Mouse (Mus musculus) ovary, postnatal 36 days (tissue): ENCODE data around the gene Serinc2.
A peak's percentile ranks its signal among the peaks of the same experiment; 100 is the strongest.
"Not testable (repeated sequence)": the region's sequence is repeated elsewhere in the genome, so short reads cannot be mapped to it uniquely, and the experiment has no call there.

Source experiments
- DNase-seq: peaks from one replicate; pipeline ENCODE4 v3.0.0; 2022; ENCODE audit warnings: low spot score, mixed read lengths

The Serinc2 gene

DNA sequence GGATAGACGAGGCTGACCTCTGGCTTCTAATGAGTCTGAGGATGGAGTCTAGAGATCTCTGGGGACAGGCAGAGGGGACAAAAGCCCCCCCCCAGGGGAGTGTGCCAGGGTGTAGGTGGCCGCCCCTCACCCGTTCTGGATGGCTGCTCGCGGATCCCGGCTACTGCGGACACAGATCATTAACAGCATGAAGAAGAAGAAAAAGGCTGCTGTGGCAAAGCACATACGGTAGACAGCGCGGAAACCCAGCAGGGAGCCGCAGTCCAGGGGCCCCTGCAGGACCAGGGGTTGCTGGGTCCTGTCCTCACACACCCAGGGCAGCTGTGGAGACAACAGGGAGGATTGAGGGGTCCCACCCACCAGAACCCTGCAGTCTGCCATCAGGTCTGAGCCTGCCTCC lies 14.9 kb downstream of the Serinc2 start:
- no peak for DNase-seq

DNA sequence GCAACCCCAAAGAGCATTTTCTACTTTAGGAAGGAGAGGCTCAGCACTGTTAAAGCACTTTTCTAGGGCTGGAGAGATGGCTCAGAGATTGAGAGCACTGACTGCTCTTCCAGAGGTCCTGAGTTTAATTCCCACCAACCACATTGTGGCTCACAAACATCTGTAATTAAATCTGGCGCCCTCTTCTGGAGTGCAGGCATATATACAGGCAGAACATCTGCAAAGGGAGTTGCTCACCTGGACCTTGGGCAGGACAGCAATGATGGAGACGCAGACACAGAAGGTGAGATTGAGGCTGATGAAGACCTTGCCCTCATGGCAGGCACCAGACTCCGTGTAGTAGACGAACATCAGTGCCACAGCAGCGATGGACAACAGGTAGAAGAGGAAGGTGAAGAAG lies 18.6 kb downstream of the Serinc2 start:
- no peak for DNase-seq

DNA sequence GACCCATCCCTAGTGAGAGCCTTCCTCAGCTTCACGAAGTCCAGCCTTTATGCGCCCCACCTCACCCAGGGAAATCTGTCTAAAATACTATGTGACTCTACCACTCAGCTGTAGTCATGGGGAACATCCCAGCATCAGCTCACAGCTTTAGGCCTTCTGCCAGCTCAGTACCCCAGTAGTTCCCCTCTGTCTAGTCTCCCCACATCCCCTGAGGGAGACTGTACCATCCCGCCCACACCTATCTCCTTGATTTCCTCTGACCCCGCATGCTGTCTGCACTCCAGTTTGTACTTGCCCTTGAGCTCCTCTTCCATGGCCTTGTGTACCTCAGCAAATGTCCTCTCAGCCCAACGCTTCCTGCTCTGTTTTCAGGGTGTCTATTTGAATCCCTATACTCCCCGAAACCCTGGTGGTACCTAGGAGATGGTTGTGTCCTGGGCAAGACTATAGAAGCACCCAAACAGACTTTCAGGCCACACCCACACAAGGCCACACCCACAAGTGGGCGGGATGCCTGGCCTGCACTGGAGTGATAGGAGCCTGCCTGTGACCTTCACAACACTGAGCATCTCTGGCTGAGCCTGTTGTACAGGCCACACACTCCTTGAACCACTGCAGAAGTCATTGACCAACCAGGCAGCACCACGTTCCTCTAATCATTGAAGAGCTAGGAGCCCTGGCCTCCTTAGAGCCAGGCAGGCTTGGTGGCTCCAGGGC lies 26.4 kb downstream of the Serinc2 start:
- peak; percentile 72 for DNase-seq

DNA sequence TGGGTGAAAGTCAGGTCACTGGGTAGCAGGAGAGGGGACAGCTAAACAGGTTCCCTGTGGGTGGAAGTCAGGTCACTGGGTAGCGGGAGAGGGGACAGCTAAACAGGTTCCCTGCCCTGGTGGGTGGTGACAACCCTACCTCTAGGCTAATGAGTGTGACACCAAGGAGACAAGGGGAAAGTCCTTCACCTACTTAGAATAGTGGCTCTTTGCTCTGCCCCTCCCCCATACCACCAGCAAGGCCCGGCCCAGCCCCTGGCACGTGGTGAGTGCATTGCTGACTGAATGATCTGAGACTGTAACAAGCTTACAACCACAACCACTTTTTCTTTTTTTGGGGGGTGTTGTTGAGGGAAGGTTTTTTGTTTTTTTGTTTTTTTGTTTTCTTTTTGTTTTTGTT lies 27.2 kb downstream of the Serinc2 start:
- no peak for DNase-seq

DNA sequence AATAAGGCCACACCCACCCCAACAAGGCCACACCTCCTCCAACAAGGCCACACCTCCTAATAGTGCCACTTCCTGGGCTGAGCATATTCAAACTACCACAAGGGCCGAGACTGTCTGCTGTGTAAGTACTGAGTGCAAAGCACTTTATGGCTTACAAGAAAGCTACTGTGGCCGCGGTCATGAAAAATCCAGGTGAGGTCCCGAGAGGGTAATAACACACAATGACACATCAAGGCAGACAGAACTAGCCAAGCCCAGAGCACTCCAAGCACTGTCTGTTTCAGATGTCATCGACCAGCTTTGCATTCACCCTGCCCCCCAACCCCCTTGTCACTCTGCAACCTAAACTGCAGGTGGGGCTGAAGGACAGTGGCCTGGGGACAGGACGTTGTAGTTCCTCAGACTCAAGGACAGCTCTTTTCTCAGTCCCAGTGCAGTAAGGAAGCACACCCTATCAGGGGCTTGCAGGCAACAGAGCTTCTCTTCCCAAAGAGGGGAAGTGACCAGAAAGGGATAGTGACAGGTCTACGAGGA lies 27.8 kb downstream of the Serinc2 start:
- DNase-seq = no peak

DNA sequence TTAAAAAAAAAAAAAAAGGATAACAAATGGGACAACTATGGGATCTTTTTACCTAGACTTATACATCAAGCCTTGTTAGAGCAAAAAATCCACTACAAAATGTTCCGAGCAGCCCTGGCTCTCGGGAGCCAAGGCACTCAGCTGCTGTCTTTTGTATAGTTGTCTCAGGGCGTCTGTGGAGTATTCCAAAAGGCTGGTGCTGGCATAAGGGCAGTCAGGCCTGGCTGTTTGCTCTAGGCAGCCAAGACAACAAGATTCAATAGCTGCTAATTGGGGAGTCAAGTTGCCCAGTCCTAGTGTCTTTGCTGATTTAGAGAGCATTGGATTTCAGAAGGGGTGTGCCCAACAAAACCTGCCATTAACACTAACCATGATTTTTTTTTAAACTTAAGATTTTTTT lies 30.4 kb downstream of the Serinc2 start:
- DNase-seq = no peak

DNA sequence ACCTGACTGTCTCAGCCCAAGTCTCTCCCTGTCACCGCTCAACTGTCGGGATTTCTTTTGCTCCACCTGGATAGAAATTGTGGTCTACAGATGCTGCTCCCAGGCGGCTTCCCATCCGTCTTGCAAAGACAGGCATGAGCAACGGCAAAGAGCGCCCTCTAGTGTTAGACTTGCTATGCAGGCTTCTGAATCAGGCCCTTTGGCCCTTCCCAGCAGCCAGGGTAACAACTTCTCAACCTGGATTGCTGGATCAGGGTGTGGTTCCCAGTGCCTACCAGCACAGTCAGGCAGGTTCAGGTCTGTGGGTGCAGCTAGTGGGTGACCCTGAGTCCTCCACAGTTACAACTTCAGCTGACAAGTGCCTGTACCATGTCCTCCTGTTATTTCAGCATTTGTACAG lies 32.9 kb downstream of the Serinc2 start:
- peak; percentile 60 for DNase-seq

DNA sequence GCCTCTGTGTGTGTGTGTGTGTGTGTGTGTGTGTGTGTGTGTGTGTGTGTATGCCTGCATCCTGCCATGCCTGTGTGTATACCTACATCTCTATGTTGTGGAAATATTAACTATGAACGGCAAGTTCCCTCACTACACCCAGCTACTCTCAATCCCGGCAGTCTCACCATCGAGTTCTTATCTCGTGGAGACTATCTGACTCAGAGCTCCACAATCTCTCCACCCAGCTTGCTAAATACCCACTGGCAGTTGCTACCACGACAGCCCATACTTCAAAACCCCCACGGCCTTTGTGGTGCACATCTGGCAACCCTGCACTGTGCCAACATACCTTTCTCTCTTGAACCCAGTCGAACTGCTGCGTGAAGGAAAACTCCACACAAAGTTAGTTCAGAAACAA lies 34.3 kb downstream of the Serinc2 start:
- no peak for DNase-seq

DNA sequence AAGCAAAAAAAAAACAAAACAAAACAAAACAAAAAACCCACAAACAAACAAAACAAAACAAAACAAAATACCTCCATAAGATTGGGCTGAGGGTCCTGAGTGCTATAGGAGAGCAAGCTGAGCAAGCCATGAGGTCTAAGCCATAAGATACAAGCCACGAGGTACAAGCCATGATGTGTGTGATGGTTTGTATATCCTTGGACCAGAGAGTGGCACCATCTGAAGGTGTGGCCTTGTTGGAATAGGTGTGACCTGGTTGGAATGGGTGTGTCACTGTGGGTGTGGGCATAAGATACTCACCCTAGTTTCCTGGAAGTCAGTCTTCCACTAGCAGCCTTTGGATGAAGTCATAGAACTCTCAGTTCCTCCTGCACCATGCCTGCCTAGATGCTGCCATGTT lies 35.4 kb downstream of the Serinc2 start:
- DNase-seq = not testable (repeated sequence)

DNA sequence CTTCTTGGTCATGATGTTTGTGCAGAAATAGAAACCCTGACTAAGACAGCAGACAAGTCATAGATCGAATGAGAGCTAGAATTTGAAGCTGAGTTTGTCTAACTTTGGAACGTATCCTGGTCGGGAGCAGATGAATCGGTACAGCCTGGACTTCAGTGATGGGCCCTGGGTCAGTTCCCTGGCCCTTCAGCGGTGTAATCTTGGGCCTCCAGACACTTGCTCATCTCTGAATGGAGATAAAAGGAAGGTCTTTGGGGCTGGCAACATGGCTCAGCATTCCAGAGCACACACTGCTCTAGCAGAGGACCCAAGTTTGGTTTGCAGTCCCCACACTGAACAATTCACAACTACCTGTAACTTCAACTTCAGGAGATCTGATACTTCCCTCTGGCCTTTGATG lies 36.0 kb downstream of the Serinc2 start:
- DNase-seq = no peak

DNA sequence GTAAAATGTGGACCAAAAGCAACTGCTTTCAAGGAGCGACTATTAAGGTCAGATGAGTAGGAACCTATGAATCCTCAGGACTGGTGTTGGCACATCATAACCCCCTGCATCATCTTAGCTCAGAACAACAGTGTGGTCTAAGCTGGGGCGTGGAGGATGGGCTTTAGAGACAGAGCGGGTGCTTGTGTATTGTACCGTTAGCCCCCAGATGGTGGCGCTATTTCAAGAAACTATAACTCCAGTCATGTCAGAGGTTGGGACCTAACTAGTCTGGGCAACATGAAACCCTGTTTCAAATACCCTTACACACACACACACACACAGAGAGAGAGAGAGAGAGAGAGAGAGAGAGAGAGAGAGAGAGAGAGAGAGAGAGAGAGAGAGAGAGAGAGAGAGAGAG lies 38.3 kb downstream of the Serinc2 start:
- no peak for DNase-seq

DNA sequence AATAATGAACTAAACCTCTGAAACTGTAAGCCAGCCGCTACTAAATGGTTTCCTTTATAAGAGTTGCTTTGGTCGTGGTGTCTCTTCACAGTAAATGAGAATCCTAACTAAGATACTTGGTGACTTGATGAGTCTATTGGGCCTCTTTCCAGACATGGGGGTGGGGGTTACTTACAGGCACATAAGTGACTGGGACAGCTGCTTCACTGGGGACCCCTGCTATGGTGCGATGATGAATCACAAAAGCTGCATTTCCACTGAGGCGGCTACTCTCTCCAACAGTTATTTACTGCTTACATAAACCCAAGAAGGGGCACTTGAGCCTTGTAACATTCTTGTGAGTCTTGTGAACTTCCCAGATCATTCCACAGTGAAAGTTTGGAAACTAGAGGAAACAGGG lies 41.4 kb downstream of the Serinc2 start:
- no peak for DNase-seq

DNA sequence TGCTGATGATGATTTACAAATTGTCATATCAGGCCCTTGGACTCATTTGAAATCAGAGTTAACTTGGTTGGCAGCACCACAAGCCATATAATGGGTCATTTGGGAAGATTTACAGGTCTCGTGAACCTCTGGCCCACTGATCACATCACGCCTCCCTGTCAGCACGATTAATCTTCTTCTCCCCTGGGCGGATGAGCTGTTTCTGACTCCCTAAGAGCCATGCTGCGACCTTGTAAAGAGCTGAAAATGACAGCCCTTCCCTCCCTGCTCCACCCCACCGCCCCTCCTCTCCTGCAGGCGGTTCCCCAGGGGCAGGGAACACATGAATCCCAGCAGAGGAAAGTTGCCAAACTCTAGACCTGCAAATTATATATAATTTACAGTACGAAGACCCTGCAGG lies 42.6 kb downstream of the Serinc2 start:
- no peak for DNase-seq

DNA sequence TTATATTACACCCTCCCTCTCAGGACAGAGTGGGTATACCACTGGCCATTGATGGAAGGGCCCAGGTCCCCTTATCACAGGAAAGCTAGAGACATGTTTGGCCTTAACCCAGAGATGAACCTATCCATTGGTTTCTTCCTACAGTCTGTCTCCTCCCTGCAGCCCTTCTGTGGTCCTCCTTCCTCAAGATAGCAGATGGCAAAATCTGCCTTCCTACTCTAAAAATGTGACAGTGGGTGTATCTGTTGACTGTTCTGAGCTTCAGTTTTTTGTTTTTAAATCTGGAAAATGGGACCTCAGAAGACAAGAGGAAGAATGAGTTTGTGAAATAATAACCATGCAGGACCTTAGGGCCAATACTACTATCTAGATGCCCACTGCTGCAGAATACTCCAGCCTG lies 54.9 kb downstream of the Serinc2 start:
- no peak for DNase-seq

DNA sequence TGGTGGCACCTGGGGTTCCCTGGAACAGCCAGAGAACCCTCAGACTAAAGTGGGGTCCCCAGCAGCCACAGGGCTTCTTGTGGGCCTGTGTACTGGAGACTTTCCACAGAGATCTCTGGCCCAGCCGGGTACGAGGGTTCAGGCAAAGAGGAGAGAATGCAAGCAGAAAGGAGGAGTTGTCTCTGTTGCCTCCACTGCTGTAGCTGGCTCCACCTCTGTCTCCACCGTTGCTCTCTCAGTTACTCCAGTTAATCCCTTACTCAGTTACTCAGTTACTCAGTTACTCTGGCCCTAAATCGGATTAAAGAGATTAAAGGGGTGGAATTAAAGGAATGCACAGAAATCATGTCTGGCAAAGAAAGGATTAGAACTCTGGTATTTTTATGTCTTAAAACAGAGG lies 56.8 kb downstream of the Serinc2 start, which contains the start of gene Gm853:
Gm853 (minus strand) TSS at position 223 of the 400 bp plus-strand sequence.
- no peak for DNase-seq

DNA sequence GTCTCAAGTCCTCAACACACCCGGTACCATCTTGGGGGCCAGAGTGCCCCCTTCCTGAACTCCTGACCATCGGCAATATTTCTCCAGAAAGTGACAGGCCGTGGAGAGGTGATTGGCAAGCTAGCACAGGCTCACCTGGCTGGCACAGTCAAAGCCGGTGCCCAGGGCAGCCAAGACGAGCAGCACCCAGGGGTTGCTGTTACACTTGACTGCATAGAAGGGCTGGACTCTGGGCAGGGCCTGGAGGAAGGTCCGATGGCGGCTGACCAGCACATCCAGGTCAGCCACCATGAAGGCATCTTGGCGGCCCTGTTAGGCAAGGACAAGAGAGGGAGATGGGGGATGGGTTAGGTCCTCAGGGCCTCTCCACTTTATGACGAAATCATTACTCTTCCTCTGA lies 58.8 kb downstream of the Serinc2 start:
- DNase-seq = no peak

DNA sequence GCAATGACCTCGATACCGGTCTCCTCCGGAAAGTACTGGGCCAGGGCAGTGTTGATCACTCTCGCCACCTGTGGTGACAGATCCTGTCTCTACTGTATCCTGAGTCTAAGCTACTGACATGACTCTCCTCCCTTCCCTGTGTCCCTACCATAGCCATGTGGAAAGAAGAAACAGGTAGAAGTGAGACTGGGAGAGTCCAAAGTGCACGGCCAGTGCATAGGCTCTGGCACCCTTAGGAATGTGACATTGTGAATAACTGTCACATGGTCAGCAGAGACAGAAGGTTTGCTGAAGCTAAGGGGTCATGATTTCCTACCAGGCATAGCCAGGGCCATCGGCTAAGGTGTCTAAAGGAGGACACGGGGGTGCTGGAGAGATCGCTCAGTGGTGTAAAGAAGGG lies 63.6 kb downstream of the Serinc2 start:
- DNase-seq = no peak

DNA sequence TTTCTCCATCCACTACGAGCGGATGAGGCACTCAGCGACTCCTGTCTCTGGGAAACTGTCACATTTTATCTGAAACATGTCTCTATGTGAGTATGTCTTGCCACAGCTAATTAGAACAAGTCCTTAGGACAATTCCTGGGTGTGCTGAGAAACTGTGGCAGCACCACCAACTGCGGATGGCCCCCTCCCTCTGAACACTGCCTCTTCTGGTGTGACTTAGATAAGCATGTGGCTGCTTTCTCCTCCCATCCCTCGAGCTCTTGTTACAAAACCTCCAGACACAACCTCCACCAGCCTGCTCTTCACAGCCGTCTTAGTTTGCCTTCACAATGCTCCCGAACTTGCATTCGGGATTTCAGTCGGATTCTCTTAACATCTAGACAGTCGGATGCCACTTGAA lies 65.1 kb downstream of the Serinc2 start:
- DNase-seq = no peak

DNA sequence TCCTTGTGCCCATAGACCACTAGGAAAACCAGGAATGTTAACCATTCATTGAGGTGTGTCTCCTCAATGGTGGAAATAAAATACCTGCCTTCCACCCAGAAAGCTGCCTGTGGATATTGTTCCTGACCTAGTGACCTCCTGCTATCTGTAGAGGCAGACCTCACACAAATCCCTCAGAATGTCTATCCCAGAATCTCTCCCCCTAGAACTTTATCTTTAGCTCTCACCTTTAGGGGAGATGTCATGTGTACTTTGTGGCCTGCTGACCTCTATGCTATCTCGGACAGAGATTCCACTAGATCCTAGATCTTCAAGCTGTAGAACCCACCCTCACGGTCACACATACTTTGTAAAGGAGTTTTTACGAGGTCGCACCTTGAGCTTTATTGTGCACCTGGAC lies 65.8 kb downstream of the Serinc2 start:
- DNase-seq = no peak

DNA sequence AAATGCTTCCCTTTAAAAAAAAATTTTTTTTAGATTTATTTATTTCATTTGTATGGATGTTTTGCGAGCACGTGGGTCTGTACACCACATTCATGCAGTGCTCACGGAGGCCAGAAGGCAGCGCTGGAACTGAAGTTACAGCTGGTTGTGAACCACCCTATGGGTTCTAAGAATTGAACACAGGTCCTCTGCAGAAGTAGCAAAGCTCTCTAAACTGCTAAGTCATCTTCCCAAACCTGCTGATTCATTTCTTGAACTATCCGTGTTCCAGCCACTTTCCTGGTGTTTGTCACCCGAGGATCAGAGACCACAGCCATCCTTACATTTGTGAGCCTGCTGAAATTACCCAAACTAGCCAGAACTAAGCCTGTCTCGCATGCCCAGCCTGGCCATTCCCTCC lies 66.6 kb downstream of the Serinc2 start:
- DNase-seq = no peak

DNA sequence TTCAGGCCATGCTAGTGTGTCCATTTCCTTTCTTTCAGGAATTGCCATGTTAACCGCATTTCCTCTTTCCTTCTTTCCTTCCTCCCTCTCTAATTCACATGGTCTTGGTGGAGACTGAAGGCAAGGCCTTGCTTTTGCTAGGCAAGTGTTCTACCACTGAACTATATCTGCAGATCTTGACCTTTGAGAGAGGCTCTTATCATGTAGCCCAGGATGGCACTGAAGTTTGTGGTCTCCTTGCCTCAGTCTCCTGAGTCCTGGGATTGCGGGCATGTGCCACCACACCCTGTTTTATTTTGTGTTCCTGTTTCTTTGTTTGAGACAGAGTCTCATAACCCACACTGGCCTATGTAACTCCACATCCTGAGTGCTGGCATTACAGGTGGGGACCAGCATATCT lies 67.1 kb downstream of the Serinc2 start:
- DNase-seq = no peak
